Mouse (Mus musculus): ENCODE data around the gene Mtrf1.
"Not testable (repeated sequence)": the region's sequence is repeated elsewhere in the genome, so short reads cannot be mapped to it uniquely, and the experiment has no call there.

Mtrf1 gene

DNA sequence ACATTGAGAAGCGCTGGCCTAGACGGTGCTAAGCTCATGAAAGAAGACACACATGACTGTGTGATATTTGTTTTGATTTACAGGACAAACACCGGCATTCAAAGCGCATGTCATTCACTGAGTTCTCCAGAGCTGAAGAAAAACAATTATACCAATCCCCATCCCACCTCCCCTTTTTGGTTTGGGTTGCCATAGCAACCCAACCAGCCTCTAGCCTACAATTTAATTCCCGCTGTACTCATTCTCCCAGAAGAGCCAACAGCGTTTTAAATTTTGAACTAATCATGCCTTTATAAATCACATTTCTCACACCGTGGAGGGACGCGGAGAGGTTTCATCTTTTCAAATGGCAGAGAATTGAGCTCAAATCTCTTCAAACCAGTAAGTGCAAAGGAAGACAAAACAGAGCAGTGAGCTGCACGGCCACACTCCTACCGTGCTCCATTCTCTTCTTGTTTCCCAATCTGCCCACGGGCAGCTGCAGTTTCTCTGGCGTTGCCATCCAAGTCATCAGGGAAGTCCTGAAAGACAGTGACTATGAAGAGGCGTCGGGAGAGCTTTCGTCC lies 47.6 kb downstream of the Mtrf1 start:
- no peak for DNase-seq (ENCODE audit: low spot score in 2 of 2)

- peak; percentile 72 to 83 for DNase-seq (ENCODE audit: low spot score in 2 of 2)
These were observed 54.4 kb downstream of the Mtrf1 start, which contains the start of gene Kbtbd6 for GRCm38 (mm10) chr14:79451681-79452590. Gene Kbtbd6, plus strand, starts transcription at chr14:79451835.

GRCm38 (mm10) chr14:79452591-79452934 lies 55.0 kb downstream of the Mtrf1 start:
- DNase-seq (ENCODE audit: low spot score in 2 of 2), result not testable (repeated sequence)

GRCm38 (mm10) chr14:79460401-79460800 lies 62.8 kb downstream of the Mtrf1 start:
- DNase-seq (ENCODE audit: low spot score in 2 of 2), result no peak

DNA sequence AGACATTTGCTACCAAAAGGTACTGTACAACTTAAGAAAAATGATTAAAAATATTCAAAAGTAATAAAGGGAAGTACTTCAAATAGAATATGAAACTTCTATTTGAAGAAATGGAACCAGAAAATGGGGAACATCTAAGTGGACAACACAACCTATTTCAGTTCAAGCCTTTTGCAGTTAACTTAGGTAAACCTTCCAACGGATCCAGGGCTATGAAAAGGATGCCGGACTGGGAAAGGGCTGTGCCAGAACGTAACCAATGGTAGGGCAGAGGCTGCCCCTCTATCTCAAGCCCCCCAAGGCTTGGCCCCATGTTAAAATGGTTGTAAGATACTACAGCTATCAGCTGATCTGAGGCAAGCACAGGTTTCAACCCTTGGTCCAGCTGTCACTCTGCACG lies 63.4 kb downstream of the Mtrf1 start:
- no peak for DNase-seq (ENCODE audit: low spot score in 2 of 2)

DNA sequence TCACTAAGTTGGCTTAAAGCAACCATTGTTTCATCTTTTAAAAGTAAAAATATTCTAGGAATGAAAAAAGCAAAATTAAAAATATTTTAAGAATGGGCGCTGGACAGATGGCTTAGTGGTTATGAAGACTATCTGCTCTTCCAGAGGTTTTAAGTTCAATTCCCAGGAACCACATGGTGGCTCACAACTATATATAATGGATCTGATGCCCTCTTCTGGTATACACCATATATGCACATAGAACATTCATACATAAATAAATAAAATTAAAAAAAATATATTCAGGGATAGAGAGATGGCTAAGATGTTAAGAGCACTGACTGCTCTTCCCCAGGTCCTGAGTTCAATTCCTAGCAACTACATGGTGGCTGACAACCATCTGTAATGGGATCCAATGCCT lies 68.1 kb downstream of the Mtrf1 start:
- no peak for DNase-seq (ENCODE audit: low spot score in 2 of 2)

DNA sequence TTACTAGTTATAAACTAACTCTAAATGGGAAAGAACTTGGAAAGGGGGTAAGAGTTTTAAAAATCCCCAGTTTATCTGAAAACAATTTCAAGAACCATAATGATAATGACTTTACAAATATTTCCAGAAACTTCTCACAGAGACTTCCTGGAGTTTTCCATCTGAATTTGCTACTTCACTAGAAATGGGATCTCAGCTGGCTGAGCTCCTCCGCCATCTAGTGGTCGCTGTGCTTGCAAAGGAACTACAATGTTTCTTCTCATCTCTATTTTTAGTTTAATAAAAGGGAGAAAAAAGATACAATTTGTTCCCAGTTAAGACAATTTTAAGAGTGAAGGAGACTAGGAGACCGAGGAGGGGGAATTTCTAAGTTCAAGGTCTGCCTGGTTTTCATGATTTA lies 70.0 kb downstream of the Mtrf1 start:
- DNase-seq (ENCODE audit: low spot score in 2 of 2), result peak in 1 of 2 experiments; percentile 32
